Mouse (Mus musculus) liver, embryonic 15.5 days (tissue): Measurements from ENCODE around the gene Ppp1cc. TPM values are rescaled to one million over a fixed set of nuclear protein-coding genes. Genes with fewer than 3 reads are reported as not detected.

Experiments used
- ATAC-seq: fragments of 200-750 bp; cut with Nextera tagmentation; 2 replicates; pipeline ENCODE4 v1.8.0; 2017; ENCODE audit warnings: moderate number of reproducible peaks, mild to moderate bottlenecking, moderate library complexity; ENCODE audit not compliant: insufficient read depth
- H3K27ac ChIP-seq: fragments of 300-500 bp; sonication (generic); replicated peaks from 2 replicates; pipeline ENCODE4 v1.5.1; 2015; ENCODE audit warnings: mild to moderate bottlenecking, inconsistent platforms
- H3K27me3 ChIP-seq: fragments of 300-500 bp; sonication (generic); 2 replicates; pipeline ENCODE4 v1.6.1; 2015; ENCODE audit warnings: mild to moderate bottlenecking, inconsistent platforms
- H3K36me3 ChIP-seq: fragments of 300-500 bp; sonication (generic); replicated peaks from 2 replicates; pipeline ENCODE4 v1.6.1; 2015; ENCODE audit warnings: moderate library complexity, mild to moderate bottlenecking, inconsistent platforms
- H3K4me1 ChIP-seq: fragments of 300-500 bp; sonication (generic); replicated peaks from 2 replicates; pipeline ENCODE4 v1.6.1; 2015; ENCODE audit warnings: inconsistent platforms
- H3K4me2 ChIP-seq: fragments of 300-500 bp; sonication (generic); 2 replicates; pipeline ENCODE4 v1.6.1; 2015; ENCODE audit warnings: moderate library complexity, mild to moderate bottlenecking, inconsistent platforms
- H3K4me3 ChIP-seq: fragments of 300-500 bp; sonication (generic); replicated peaks from 2 replicates; pipeline ENCODE4 v1.5.1; 2015; ENCODE audit warnings: mild to moderate bottlenecking, inconsistent platforms
- H3K9ac ChIP-seq: fragments of 300-500 bp; sonication (generic); 2 replicates; pipeline ENCODE4 v1.6.1; 2015; ENCODE audit warnings: moderate library complexity, mild to moderate bottlenecking, inconsistent platforms
- H3K9me3 ChIP-seq: fragments of 300-500 bp; sonication (generic); replicated peaks from 2 replicates; pipeline ENCODE4 v1.6.1; 2016; ENCODE audit warnings: inconsistent platforms
- WGBS: fragments of 180-500 bp; shearing (Covaris S2); methylation state at CpG from one replicate; pipeline ENCODE4 v1.1.7; 2015; ENCODE audit warnings: mixed read lengths; ENCODE audit not compliant: insufficient replicate concordance; 5-methylcytosine and 5-hydroxymethylcytosine counted together
- polyA plus RNA-seq: library from polyadenylated mRNA; unstranded; fragments of >200 nt; fragmentation: Nextera tagmentation; extraction: Ambion mirVana; gene quantifications from 2 replicates; pipeline ENCODE4 v1.2.1, GENCODE M21; 2015

The Ppp1cc gene
- 142 and 147 TPM in 2 replicates for polyA plus RNA-seq

DNA sequence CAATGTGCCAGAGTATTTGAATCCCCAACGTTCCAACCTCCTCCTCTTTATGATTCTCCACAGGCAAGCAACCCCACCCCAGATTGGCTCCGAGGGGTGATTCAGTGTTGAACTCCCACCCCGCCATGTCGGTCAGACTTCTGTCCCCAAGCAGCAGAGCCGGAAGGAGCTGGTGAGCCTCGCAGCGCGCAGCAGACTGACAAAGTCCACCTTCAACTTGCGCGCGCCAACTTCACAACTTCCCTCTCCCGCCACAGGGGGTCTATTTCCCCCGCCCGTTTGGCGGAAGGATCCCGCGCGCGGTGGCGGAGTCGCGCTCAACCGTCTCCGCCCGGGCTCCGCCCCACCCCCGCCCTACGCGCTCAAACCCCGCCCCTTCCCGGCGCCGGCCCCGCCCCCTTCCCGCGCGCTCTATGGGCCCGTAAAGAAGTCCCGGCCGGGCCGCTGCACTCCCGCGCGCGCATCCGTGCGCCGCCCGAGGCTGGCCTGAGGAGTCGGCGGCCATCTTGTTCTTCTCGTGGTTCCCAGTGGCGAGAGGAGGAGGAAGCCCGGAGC lies at the start of gene Ppp1cc:
Ppp1cc (plus strand) TSS at position 452 of the 555 bp plus-strand sequence.
- peak within 1 kb of the TSS; percentile 89 for H3K4me2 ChIP-seq
- H3K4me1 ChIP-seq = peaks cover 70% of the 10 kb centered on the region
- under 1% methylated on average over 54 of the region's 54 CpGs for WGBS
- H3K9me3 ChIP-seq = no peaks in the 10 kb centered on the region
- H3K4me3 ChIP-seq = peak within 1 kb of the TSS; percentile 84
- ATAC-seq = peak; percentile 92
- peaks cover 36% of the 10 kb centered on the region for H3K36me3 ChIP-seq
- no peaks in the 10 kb centered on the region for H3K27me3 ChIP-seq
- peak within 1 kb of the TSS; percentile 92 for H3K9ac ChIP-seq
- peak within 1 kb of the TSS; percentile 85 for H3K27ac ChIP-seq

DNA sequence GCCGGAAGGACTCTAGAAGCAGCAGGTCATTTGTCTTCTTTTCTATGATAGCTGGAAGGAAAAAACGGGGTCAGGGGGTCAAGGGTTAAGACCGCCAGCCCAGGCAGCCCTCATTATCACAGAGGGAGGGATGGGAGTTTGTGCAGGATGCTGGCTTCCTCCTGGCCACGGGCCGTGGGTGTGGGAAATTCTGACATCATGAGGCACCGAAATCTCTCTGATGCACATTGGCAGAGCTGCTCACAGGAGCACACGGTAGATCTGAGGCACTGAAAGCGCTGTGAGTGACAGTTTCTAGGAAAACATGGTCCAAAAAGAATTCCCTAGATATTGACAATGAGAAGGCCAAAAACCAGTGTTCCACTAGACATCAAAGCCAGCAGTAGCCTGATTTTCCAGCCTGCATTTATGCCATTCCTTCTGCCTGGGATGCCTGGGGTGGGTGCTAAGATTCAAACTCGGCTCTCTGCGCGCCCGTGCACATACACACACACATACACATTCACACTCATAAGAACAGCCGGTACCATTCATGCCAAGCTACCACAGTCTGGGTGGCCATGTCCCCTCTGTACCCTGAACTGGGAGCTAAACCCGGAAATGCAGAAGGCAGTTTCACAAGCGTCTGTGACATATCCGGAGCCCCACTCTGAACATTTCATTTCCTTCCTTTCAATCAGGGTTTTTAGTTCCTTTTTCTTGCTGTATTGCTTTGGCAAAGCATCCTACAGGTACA lies 48.6 kb upstream of the Ppp1cc start:
- no peak for ATAC-seq
- Histone ChIP-seq H3K9me3 (no peaks in the 10 kb centered on the region), H3K27me3 (peaks cover 13% of the 10 kb centered on the region), H3K9ac (no peak overlapping the region), H3K36me3 (no peaks in the 10 kb centered on the region), H3K4me3 (no peak overlapping the region), H3K27ac (no peak overlapping the region), H3K4me1 (0 out of 2 replicates have a peak, but pooled peaks cover 8% of the 10 kb centered on the region), H3K4me2 (no peak overlapping the region)
- WGBS = 37% methylated on average over 16 of the region's 16 CpGs

DNA sequence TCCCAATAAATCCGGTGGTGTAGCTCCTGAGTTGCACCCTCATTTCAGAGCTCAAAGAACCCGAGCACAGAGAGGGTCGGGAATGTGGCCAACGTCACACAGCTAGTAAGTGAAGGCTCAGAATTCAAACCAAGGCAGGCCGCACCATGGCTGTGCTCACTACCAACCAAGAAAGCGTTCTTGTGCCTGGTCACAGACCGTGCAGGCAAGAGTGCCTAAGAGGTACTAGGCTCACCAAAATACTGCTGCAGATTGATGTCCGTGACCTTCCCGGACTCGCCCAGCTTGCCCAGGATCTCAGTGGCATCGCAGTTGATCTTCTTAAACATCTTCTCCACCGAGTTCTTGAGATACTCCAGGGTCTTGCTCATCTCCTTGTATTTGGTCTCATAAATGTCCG lies 47.5 kb upstream of the Ppp1cc start:
- no peak for ATAC-seq
- Histone ChIP-seq H3K27me3 (peaks cover 13% of the 10 kb centered on the region), H3K36me3 (no peaks in the 10 kb centered on the region), H3K9me3 (no peaks in the 10 kb centered on the region), H3K4me1 (0 out of 2 replicates have a peak, but pooled peaks cover 8% of the 10 kb centered on the region), H3K9ac (no peak overlapping the region), H3K4me2 (no peak overlapping the region), H3K4me3 (no peak overlapping the region), H3K27ac (no peak overlapping the region)
- 76% methylated on average over 13 of the region's 13 CpGs for WGBS

DNA sequence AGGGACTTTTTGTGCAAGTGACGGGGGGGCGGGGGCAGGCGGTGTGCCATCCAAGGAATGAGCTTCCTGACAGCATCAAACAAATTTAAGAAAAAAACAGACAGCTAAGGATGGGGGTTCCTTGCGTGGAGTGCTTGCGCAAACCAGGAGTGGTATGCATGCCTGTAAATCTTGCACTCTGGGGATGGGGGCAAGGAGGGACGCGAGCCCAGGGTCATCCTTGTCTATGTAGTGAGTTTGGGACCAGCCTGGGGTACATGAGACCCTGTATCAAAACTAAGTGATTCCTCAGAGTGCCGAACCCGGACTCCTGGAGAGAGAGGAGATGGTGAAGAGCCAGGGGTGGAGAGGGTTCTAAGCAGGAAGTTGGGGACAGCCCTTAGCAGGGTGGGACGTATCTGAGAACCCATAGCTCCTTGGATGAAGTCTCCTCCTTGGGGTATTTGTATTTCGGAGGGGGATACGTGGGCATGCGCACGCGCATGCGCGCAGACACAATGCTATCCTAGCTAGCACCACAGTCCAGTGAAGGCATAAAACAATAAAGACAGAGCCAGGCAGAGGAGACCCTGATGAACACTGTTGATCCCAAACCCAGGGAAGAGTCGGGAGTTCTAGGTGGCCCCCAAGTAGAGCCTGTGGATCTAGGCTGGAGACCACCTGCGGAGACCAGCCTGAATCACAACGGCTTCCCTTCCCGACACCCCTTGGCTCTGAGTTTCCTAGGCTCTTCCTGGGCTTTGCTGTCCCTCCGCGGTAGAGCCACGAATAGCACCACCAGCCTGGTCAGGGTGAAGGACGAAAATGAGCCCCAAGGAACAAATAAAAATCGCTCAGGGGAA lies 46.8 kb upstream of the Ppp1cc start:
- no peak overlapping the region for H3K9ac ChIP-seq
- no peak overlapping the region for H3K4me2 ChIP-seq
- WGBS = 58% methylated on average over 26 of the region's 26 CpGs

DNA sequence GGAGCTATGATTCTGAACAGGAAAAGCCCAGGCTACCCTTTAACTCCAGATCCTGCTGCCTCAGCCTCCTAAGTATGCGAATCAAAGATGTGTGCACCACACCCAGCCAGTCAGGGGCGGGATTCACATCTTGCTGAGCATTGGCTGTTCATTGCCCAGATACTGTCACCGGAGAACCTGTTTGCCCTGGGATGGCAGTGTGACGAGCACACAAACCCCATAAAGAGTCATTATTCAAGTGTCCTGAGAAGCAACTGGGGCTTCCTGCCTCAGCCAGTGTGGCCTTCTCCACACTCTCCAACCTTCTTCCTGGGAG lies 46.2 kb upstream of the Ppp1cc start:
- Histone ChIP-seq H3K9ac (no peak overlapping the region), H3K4me3 (no peak overlapping the region), H3K4me1 (0 out of 2 replicates have a peak, but pooled peaks cover 8% of the 10 kb centered on the region), H3K27ac (no peak overlapping the region), H3K9me3 (no peaks in the 10 kb centered on the region), H3K36me3 (no peaks in the 10 kb centered on the region), H3K4me2 (no peak overlapping the region), H3K27me3 (peaks cover 13% of the 10 kb centered on the region)
- 40% methylated on average over 4 of the region's 4 CpGs for WGBS
- no peak for ATAC-seq

More for the DNA sequence above, 46.8 kb upstream of the Ppp1cc start:
- no peak for ATAC-seq
- no peaks in the 10 kb centered on the region for H3K36me3 ChIP-seq
- no peak overlapping the region for H3K27ac ChIP-seq
- H3K4me3 ChIP-seq = no peak overlapping the region
- 0 out of 2 replicates have a peak, but pooled peaks cover 8% of the 10 kb centered on the region for H3K4me1 ChIP-seq
- H3K27me3 ChIP-seq = peaks cover 13% of the 10 kb centered on the region
- H3K9me3 ChIP-seq = no peaks in the 10 kb centered on the region

GRCm38 (mm10) chr5:122113450-122113849 lies 44.6 kb upstream of the Ppp1cc start:
- no peak overlapping the region for H3K9ac ChIP-seq
- no peaks in the 10 kb centered on the region for H3K9me3 ChIP-seq
- peaks cover 13% of the 10 kb centered on the region for H3K27me3 ChIP-seq
- H3K36me3 ChIP-seq = no peaks in the 10 kb centered on the region
- H3K4me3 ChIP-seq = no peak overlapping the region
- no peak overlapping the region for H3K27ac ChIP-seq
- 51% methylated on average over 7 of the region's 7 CpGs for WGBS
- 0 out of 2 replicates have a peak, but pooled peaks cover 8% of the 10 kb centered on the region for H3K4me1 ChIP-seq
- no peak overlapping the region for H3K4me2 ChIP-seq
- no peak for ATAC-seq

DNA sequence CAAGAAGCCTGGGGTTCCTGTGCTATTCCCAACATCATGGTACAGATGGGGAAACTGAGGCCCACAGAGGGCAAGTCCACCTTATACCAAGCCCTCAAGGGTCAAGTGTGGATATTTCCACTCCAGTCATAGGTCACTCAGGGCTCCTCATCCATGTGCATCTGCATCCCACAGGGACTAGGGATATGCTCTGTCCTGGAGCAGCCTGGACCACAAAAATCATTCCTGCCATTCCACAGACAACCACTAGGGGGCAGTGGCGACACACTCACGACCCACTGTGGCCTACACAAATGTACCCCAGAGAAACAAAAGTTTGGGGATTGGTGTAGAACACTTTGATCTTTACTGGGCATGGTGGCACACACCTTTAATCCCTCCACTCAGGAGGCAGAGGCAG lies 43.9 kb upstream of the Ppp1cc start:
- H3K27me3 ChIP-seq = peaks cover 13% of the 10 kb centered on the region
- no peaks in the 10 kb centered on the region for H3K9me3 ChIP-seq
- H3K9ac ChIP-seq = no peak overlapping the region
- ATAC-seq = no peak
- no peaks in the 10 kb centered on the region for H3K36me3 ChIP-seq
- WGBS = 0% methylated on average over 2 of the region's 2 CpGs
- no peak overlapping the region for H3K4me3 ChIP-seq
- no peak overlapping the region for H3K4me2 ChIP-seq
- H3K4me1 ChIP-seq = 0 out of 2 replicates have a peak, but pooled peaks cover 6% of the 10 kb centered on the region
- no peak overlapping the region for H3K27ac ChIP-seq

- peaks cover 13% of the 10 kb centered on the region for H3K27me3 ChIP-seq
- 86% methylated on average over 9 of the region's 9 CpGs for WGBS
- H3K27ac ChIP-seq = no peak overlapping the region
Measured at GRCm38 (mm10) chr5:122115266-122115763, 42.8 kb upstream of the Ppp1cc start.

GRCm38 (mm10) chr5:122116243-122116642 lies 41.8 kb upstream of the Ppp1cc start:
- no peak for ATAC-seq
- Histone ChIP-seq H3K9me3 (no peaks in the 10 kb centered on the region), H3K4me3 (no peak overlapping the region), H3K36me3 (no peaks in the 10 kb centered on the region), H3K27ac (no peak overlapping the region), H3K27me3 (peaks cover 9% of the 10 kb centered on the region), H3K4me1 (0 out of 2 replicates have a peak, but pooled peaks cover 2% of the 10 kb centered on the region), H3K4me2 (no peak overlapping the region), H3K9ac (no peak overlapping the region)
- WGBS = 67% methylated on average over 6 of the region's 6 CpGs

More at GRCm38 (mm10) chr5:122115266-122115763, 42.8 kb upstream of the Ppp1cc start:
- 0 out of 2 replicates have a peak, but pooled peaks cover 2% of the 10 kb centered on the region for H3K4me1 ChIP-seq
- H3K9ac ChIP-seq = no peak overlapping the region
- H3K4me3 ChIP-seq = no peak overlapping the region
- no peak for ATAC-seq
- no peak overlapping the region for H3K4me2 ChIP-seq
- H3K9me3 ChIP-seq = no peaks in the 10 kb centered on the region
- no peaks in the 10 kb centered on the region for H3K36me3 ChIP-seq

DNA sequence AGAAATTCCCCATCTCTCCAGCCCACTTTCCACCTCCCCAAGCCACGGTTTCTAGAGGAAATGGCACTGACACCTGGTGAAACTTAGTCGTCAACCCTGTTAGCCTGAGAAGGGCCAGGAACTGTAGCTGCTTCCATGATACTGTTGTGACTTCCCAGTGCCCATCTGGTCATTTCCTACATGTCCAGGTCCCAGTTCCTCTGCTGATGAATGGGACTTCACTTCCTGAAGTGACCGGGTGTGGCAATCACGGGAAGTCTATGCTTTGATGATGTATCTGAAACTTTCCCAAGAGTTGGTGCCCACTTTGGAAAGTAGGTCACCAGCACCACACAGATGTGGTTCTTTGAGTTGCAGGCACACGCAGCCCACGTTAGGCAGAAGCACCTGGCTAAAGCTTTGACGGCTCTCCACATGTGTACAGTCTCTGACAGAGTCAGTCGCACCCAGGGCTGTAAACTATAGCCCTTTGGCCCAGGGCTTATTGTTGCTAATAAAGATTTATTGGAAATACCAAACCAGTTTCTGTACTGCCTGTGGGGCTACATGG lies 32.8 kb upstream of the Ppp1cc start:
- WGBS = 50% methylated on average over 8 of the region's 8 CpGs
- H3K4me1 ChIP-seq = peaks cover 6% of the 10 kb centered on the region; the same call in 1 of the 2 replicates
- ATAC-seq = no peak

More for the DNA sequence above, 32.8 kb upstream of the Ppp1cc start:
- no peak overlapping the region for H3K9ac ChIP-seq
- no peak overlapping the region for H3K4me3 ChIP-seq
- H3K4me2 ChIP-seq = no peak overlapping the region
- peaks cover 5% of the 10 kb centered on the region; the same call in 1 of the 2 replicates for H3K27me3 ChIP-seq
- H3K36me3 ChIP-seq = no peaks in the 10 kb centered on the region
- H3K27ac ChIP-seq = no peak overlapping the region
- no peaks in the 10 kb centered on the region for H3K9me3 ChIP-seq
